Mouse (Mus musculus) gastrocnemius, adult 2 months (tissue): ENCODE results near the gene Lrrc23. TPM values are rescaled to one million over a fixed set of nuclear protein-coding genes. Genes with fewer than 3 reads are reported as not detected.
"Not testable (repeated sequence)": the region's sequence is repeated elsewhere in the genome, so short reads cannot be mapped to it uniquely, and the experiment has no call there.

Experiments used
- DNase-seq: peaks from one replicate; pipeline ENCODE4 v3.0.0; 2022
- H3K27ac ChIP-seq: fragments of 200-600 bp; 2 replicates; pipeline ENCODE4 v1.8.1; 2022; ENCODE audit warnings: mild to moderate bottlenecking
- H3K4me3 ChIP-seq: fragments of 200-600 bp; 2 replicates; pipeline ENCODE4 v1.8.1; 2022; ENCODE audit warnings: mild to moderate bottlenecking, moderate library complexity
- CTCF ChIP-seq: fragments of 200-600 bp; IDR thresholded peaks from 2 replicates; pipeline ENCODE4 v1.8.1; 2022; ENCODE audit warnings: antibody characterized with exemption, mild to moderate bottlenecking, moderate library complexity
- intact Hi-C: fragments of 180-260 bp; cut with DNase I; formaldehyde crosslinking; loops from one replicate; pipeline ENCODE4 v1.15.1; 2025
- total RNA-seq, 2 experiments: library from RNA; stranded (reverse); gene quantifications; 2 replicates each; pipeline ENCODE4 v1.2.3; 2021

The Lrrc23 gene
- total RNA-seq, 2 experiments from 2014 or later, result 0.48 TPM; not detected in 1

DNA sequence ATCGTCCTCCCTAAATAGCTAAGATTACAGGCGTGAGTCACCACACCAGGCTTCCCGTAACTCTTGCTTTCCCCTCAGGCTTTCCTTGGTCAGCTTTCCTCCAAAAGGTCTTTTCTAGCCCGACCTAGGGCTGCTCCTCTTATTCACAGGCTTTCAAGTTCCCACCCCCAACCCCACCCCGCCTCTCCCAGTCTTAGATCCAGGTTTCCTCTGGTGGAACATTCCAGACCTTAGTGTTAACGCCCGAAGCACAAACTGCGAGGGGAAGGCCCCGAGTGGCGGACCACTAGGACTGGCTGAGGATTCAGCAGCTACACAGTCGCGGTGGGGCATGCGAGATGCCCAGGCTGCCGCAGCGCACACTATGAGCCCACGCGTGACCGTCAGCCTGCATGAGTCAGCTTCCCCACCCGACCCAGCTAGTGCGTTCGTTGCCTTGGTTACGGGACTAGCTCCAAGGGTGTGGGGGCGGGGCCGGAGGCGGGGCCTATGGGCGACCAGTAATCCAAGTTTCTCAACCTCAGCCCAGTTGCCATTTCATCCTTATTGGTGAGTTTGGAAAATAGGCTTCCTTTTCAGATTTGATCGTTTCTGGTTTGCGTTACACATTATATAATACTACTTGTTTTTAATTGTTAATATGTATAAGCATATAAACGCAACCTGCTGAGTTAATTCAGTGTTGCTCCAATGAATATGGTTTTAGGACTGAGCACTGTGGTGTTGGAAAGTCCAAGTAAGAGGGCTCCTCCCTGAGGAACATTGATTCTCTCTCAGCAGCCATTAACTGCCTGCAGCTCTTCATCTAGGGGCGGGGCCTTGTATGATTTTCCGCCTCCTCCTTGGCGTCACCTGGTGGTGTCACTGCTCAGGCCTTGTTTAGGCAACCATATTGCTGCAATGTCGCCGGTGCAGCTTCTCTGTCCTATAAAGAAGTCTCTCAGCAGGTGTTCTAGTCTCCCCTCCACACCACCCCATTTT is 26.1 kb upstream of the Lrrc23 start:
- Histone ChIP-seq H3K4me3 (peak overlapping the region; percentile 74), H3K27ac (peak overlapping the region; percentile 99)
- intact Hi-C loops, result loop anchor here (5.0 kb wide), 1 partner anchor 48 kb away; the partner anchor contains the start of genes Atn1 and Gm45234
- peak; percentile 97 for DNase-seq
- TF ChIP-seq CTCF, result peak; percentile 28; the same call in 1 of the 2 replicates

DNA sequence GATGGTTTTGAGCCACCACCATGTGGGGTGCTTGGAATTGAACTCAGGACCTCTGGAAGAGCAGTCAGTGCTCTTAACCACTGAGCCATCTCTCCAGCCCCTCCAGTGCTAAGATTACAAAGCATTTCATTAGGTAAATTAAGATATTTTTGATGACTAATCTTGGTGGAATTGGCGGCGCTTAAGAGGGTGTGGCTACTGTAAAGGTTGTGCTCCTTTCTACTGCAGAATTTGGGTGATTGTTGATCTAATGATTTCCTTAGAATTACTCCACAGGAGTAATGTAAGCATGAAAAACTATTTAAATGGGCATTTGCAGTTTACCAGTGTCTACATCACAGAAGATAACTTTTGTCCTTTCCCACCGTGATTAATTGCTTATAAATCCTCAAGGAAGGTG is 24.8 kb upstream of the Lrrc23 start:
- no peak for DNase-seq
- H3K4me3 ChIP-seq, result no peak overlapping the region
- no peak overlapping the region; the same call in 1 of the 2 replicates for H3K27ac ChIP-seq
- intact Hi-C loops, result no loop called here
- TF ChIP-seq CTCF, result no peak

DNA sequence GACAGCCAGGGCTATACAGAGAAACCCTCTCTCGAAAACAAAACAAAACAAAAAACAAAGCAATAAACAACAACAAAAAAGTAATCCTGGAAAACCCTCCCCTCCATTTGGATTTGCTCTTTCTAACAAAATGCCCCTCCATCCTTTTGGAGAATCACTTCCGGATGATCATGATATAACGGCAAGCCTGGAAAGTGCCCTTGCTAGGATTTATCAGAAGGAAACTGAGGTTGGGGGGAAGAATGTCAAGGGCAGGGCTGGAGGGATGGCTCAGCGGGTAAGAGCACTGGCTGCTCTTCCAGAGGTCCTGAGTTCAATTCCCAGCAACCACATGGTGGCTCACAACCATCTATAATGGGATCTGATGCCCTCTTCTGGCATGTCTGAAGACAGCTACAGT is 24.2 kb upstream of the Lrrc23 start:
- intact Hi-C loops, H3K27ac ChIP-seq, DNase-seq, H3K4me3 ChIP-seq: not testable (repeated sequence)

DNA sequence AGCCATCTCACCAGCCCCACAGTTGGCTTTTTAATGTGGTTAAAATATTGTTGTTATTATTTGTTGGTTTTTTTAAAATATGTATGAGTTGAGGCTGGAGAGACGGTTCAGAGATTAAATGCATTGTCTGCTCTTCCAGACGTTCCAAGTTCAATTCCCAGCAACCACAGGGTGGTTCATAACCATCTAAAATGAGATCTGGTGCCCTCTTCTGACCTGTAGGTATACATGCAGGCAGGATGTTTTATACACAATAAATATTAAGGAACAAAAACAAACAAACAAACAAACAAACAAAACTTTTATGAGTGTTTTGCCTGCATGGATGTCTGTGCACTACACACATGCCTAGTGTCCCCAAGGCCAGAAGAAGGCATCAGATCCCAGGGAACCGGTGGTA is 23.5 kb upstream of the Lrrc23 start:
- intact Hi-C loops, result no loop called here
- Histone ChIP-seq H3K27ac (no peak overlapping the region), H3K4me3 (no peak overlapping the region)
- TF ChIP-seq CTCF, result no peak
- no peak for DNase-seq

DNA sequence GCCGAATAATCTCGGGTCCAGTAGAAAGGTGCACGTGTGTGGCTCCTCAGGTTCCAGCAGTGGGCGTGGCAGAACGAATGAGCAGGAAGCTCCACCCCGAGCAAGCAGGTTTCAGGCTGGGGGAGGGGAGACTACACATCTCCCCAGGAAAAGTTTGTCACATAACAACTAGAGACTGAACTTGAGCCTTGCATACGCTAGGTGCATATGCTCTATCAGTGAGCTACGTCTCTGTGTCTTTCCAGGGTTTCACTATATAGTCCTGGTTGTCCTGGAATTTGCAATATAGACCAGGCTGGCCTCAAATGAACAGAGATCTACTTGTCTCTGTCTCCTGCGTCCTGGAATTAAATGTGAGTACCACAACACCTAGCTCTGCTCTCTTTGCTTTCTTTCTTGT is 22.9 kb upstream of the Lrrc23 start:
- intact Hi-C loops, H3K4me3 ChIP-seq, DNase-seq, H3K27ac ChIP-seq: not testable (repeated sequence)

DNA sequence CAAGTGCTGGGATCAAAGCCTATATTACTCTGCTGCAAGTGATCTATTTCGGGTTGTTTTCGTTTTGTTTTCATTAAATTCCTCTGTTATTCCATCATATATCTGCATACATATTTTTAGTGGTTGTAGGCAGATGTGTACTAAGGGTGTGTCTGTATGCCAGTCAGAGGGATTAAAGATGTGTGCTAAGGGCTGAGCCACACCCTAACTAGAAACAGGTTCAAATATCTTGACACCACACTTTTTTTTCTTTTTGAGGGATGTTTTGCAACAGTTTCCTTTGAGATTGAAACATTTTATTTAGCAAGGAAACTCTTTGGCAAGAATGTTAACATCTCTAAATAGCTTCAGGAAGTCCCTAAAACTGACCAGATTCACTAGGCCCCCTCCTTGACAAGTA is 16.7 kb upstream of the Lrrc23 start:
- DNase-seq, result no peak
- Histone ChIP-seq H3K4me3 (no peak overlapping the region), H3K27ac (no peak overlapping the region)
- TF ChIP-seq CTCF, result no peak
- intact Hi-C loops, result no loop called here

DNA sequence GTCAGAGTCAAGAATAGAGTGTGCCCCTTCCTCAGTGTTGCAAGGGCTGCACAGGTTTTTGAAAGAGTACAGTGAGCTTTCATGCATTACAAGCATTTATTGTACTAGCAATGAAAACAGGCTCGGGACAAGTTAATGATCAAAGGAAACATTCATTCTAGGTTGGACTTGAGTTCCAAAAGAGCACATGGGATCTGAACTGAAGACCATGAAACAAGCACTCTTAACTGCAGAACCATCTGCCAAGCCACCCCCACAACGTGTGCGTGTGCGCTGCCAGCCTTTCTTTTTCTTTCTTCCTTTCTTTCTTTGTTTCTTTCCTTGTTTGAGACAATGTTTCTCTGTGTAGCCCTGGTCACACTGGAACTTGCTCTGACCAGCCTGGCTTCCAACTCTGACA is 16.3 kb upstream of the Lrrc23 start:
- DNase-seq, result no peak
- Histone ChIP-seq H3K27ac (no peak overlapping the region), H3K4me3 (no peak overlapping the region)
- intact Hi-C loops, result no loop called here
- no peak for TF ChIP-seq CTCF

DNA sequence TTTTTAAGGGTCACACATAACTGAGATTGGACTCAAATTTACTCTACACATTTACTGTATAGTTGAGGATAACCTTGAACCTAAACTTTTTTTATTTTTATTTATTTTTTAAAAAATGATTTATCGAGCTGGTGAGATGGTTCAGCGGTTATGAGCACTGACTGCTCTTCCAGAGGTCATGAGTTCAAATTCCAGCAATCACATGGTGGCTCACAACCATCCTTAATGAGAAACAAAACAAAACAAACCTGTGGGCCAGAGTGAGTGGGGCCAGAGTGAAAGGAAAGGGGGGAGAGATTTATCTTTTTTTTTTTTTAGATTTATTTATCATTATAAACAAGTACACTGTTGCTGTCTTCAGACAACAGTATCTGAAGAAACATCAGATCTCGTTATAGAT is 12.4 kb upstream of the Lrrc23 start:
- DNase-seq, result no peak
- H3K4me3 ChIP-seq, result no peak overlapping the region
- no peak for TF ChIP-seq CTCF
- no peak overlapping the region for H3K27ac ChIP-seq
- intact Hi-C loops, result no loop called here

DNA sequence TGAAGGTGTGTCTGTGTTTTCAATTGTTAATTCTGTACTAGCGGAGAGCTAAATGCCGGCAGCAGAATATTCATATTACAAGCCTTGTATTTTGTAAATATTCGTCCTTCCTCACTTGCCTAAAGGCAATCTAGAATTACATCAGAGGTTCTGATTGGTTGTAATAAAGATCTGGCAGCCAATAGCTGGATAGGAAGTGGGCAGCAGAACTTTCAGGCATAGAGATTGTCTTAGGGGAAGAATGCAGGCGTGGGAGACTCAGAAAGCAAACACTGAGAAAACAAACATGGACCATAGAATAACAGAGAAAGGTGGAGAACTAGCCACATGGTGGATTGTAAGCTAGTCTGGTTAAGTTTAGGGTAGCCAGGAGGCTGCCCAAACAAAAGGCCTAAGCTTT is 10.6 kb upstream of the Lrrc23 start:
- no peak for DNase-seq
- intact Hi-C loops, result no loop called here
- no peak overlapping the region for H3K27ac ChIP-seq
- no peak for TF ChIP-seq CTCF
- no peak overlapping the region for H3K4me3 ChIP-seq

DNA sequence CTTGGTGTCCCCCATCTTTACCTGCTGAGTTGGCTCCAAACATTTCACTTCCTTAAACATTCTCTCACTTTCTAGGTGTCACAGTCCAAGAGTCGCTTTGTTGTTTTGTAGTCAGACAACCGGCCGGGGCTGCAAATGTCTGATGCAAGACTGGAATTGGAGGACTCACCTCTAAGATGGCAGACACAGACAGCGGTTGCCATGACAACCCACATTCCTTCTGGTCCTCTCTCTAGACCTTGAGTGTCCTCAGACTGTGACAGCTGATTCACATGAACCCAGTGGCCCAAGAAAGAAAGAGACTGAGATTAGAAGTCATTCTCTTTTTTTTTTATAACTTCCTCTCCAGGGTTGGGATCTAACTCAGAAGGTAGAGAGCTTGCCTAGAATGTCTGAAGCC is 10.0 kb upstream of the Lrrc23 start:
- DNase-seq, result no peak
- Histone ChIP-seq H3K27ac (no peak overlapping the region), H3K4me3 (no peak overlapping the region)
- intact Hi-C loops, result no loop called here
- TF ChIP-seq CTCF, result no peak

DNA sequence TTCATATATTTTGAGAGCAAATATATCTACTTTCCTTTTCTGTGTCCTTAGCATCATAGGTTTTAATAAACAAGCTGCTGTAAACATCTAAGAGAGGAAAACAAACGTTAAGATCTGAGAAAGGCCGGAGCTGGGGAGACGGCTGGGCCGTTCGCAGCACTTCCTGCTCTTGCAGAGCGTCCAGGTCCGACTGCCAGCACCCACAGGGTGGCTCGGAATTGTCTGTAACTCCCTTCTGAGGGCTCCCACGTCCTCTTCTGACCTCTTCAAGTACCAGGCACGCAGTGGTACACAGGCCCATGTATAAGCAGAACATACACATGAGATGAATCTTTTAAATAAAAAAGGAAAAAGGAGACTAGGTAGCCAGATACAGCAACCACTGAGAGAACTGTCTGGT is 8.2 kb upstream of the Lrrc23 start:
- TF ChIP-seq CTCF, result no peak
- DNase-seq, result no peak
- Histone ChIP-seq H3K4me3 (no peak overlapping the region), H3K27ac (no peak overlapping the region)
- intact Hi-C loops, result no loop called here

DNA sequence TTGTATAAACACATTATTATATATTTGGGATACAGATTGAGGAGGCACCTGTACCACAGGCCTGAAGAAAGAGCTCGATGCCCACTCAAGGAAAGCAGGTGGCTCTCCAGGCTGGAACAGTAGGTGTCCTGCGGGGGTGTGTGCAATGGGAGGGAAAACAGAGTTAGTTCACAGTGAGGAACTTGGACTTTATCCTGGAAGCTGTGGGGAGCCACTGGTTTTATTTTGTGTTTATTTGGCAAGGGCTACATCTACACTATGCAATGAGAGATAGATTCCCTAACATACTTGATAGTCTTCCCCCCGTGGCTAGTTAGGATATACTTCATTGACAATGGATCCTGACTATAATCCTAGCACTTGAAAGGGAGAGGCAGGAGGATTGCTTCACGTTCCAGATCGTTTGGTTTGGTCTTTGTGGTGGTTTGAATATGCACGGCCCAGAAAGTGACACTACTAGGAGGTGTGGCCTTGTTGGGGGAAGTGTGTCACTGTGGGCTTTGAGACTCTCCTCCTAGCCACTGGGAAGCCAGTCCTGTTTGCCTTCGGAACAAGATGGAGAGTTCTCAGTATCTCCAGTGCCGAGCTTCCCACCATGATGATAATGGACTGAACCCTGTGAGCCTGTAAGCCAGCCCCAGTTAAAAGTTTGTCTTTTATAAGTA is 7.4 kb upstream of the Lrrc23 start:
- TF ChIP-seq CTCF, result no peak
- intact Hi-C loops, result no loop called here
- no peak overlapping the region for H3K4me3 ChIP-seq
- no peak for DNase-seq
- H3K27ac ChIP-seq, result no peak overlapping the region

DNA sequence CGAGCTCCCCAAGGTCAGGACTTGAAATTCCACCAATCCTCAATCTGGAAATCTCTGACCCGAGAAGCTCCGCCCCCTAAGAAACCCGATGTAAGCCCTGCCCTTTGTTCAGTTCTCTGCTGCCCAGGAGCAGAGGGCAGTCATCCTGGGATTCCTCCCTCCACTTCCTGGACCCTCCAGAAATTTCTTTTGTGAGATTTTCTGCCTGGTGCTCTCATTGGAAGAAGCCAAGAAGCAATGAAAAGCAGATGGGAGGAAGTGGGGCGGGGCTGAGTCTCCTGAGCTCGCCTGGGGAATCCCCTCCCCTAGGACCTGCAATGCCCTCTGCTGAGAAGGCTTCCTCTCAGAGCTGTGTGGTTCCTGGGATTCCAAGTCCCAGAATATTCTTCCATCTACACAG is 2.9 kb upstream of the Lrrc23 start:
- peak overlapping the region; percentile 46 for H3K4me3 ChIP-seq
- intact Hi-C loops, result no loop called here
- DNase-seq, result peak; percentile 50
- no peak for TF ChIP-seq CTCF
- no peak overlapping the region; the same call in 1 of the 2 replicates for H3K27ac ChIP-seq
